Mouse (Mus musculus) spleen, adult 2 months (tissue): ENCODE results near the gene Gm17655.

Experiments
- CTCF ChIP-seq: fragments of 200-500 bp; IDR thresholded peaks from 2 replicates; pipeline ENCODE4 v1.5.1; 2011; ENCODE audit warnings: mild to moderate bottlenecking, inconsistent platforms; ENCODE audit not compliant: insufficient read depth, insufficient read length, insufficient replicate concordance; ENCODE audit errors: extremely low read depth
- POLR2A ChIP-seq: fragments of 200-500 bp; IDR thresholded peaks from 2 replicates; pipeline ENCODE4 v1.6.1; 2011; ENCODE audit warnings: low read depth, low read length, inconsistent platforms

DNA sequence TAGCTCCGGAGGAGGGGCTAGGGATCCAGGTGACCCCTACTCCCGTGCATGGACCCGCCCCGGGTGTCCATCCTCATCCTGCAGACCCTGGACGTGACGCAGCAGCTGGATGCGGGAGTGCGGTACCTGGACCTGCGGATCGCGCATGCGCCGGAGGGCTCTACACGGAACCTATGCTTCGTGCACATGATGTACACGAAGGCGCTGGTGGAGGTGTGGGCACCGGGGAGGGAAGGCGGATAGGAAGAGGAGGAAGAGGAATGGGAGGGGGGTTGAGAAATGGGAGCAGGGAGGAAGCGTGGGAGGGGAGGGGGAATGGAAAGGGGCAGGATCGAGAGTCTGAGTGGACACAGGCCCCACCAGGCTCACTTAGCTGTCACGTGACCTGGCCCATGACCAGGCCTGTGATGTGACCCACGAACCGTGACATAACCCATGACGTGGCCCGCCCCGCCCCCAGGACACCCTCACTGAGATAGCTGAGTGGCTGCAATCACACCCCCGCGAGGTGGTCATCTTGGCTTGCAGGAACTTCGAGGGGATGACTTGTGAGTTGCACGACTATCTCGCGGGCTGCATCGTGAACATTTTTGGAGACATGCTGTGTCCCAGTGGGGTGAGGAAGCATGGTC is 29.5 kb upstream of the Gm17655 start:
- TF ChIP-seq CTCF: no peak
- TF ChIP-seq POLR2A: no peak
